Mouse (Mus musculus): ENCODE data around the gene Hccs.
"Not testable (repeated sequence)": the region's sequence is repeated elsewhere in the genome, so short reads cannot be mapped to it uniquely, and the experiment has no call there.

Gene Hccs

DNA sequence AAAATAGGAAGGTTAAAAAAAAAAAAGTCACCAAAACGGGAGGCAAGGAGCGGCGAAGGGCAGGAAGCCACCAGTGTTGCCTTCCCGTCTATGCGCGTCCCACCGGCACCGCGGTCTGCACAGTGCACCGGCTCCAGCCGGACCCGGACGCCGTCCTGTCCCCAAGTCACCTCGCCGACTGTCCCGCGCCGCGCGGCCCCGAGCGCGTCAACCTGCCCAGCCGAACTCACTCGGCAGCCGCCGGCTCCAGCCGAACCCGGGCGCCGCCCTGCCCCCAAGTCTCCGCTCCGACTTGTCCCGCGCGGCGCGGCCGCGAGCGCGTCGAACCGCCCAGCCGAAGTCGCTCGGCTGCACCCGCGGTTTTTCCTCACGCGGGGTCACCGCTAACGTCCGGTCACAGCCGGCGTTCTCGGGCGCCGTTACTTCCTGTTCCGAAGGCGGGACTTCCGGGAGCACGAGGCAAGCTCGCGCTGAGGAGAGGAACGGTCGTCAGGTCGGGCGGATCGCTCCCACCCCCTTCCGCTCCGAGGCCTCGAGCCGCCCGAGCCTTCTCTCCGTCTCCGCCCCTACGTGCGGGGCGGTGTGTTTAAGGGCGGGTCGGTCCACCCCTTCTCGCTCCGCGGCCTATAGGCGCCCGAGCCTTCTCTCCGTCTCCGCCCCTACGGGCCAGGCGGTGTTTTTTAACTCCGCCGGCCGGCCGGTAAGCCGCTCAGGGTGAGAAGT lies at the start of gene Hccs:
Gene Hccs, minus strand, starts transcription at position 428 of the 723 bp plus-strand sequence.
- DNase-seq (ENCODE audit: low spot score in 2 of 2): peak; percentile 78 to 86

DNA sequence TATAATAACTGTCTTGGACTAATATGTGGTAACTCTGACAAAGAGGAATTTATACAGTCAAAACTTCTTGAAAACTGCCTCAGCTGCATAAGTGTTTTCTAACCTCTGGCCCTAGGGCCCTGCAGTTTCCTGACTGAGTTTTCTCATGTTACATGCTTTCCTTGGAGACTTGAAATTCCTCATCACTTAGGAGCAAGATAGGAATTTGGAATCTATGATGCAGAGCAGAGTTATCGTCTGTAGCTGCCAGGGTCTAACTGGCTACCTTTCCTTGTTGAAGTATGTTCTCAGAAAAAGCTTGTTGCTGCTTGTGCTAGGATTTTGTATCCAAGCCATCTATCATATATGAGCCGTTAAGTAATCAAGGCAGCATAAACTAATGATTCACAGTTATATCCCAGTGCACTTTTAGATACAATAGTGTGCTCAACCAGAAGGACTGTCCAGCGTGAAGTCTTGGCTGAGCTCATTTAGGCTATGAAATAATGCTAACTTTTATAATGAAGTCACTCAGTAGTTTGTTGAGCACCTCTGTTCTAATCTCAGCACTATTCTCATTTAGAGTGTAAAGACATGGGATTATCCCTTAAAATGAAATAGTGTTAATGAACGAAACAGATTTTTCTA lies 37.1 kb upstream of the Hccs start:
- DNase-seq (ENCODE audit: low spot score in 2 of 2): no peak

DNA sequence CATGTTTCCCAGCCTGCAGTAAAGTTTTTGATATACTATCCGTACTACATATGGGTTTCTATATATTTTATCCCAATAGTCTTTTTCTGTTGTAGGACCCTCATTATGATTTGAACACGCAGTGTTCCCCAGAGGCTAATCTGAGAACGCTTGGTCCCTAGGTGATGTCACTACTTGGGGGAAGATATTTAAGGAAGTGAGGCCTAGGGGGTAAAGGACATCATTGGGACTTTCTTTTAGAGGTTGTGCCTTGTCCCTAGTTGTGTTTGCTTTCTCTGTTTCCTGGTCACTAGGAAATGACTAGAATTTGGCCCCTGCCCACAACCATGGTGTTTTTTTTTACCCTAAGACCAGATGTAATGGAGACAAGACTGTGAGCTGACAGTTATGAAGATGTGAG lies 18.0 kb upstream of the Hccs start:
- no peak for DNase-seq (ENCODE audit: low spot score in 2 of 2)

DNA sequence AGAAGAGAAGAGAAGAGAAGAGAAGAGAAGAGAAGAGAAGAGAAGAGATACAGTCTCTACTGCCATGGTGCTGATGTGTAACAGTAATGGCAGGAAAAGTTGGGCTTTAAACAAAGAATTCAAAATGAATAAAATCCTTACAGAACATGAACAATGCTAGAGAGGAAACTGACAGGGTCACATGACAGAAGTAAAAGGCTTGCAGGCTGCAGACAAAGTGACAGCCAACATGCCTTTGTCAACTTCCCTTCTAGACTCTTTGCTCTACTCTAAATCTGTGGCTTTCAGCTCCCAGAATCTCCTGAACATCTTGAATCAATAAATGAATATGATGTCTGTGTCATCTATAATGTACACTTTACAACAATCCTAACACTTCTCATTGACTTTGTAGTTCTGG lies 17.4 kb upstream of the Hccs start:
- DNase-seq (ENCODE audit: low spot score in 2 of 2): no peak

DNA sequence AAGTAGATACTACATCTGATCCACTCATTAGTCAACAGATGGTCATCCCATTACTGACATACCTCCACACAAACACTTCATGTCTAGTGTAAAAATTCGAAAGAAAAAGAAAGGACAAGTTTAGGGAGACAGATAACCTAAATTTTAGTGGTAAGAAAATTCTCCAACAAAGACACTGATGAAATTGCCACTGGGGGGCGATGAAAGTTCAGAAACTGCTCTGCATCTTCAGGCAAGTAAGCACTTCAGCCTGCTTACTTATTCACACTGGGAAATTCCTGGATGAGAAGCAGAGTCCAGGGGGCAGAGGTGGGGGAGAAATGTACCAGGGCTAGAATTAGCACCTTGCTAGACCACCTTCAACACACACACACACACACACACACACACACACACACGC lies 12.1 kb upstream of the Hccs start:
- DNase-seq (ENCODE audit: low spot score in 2 of 2): peak; percentile 22 to 58

DNA sequence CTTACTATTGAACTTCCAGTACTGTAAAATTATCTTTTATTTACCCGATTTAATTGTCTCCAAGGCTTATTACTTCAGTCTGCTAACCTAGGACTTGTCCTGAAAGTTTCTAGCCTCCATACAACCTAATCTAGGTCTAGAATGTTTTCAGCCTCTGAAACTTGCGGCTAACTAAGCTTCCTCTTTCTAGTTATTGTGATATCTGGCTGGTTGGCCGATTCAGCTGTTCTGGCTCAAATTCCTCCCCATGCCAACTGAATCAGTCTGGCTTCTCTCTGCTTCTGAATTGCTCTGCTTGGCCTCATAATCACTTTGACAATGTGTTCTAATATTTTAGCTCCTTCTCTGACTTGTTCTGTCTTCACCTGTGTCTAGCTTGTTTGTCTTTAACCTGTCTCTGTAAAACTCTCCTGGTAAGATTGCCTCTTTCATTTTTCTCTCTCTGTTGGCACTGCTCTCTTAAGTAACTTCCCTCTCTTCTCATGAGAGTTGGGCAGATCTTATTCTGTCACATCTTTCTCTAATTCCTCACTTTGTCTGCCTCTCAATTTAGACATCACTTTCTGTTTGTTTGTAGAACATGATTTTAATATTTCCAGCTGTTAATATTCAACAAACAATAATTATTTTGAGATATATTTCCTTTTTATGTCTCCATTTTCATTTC lies 5.9 kb upstream of the Hccs start:
- no peak for DNase-seq (ENCODE audit: low spot score in 2 of 2)

DNA sequence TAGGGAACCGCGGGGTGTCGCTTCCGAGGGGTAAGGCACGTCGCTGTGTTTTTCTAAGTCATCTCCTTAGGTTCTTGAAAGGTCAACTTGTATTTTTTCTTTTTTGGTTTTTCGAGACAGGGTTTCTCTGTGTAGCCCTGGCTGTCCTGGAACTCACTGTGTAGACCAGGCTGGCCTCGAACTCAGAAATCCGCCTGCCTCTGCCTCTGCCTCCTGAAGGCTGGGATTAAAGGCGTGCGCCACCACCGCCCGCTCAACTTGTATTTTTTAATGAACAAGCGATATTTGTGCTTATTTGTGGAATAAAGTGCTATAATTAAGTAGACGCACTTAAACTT lies 465 bp upstream of the Hccs start:
- DNase-seq (ENCODE audit: low spot score in 2 of 2): not testable (repeated sequence)

DNA sequence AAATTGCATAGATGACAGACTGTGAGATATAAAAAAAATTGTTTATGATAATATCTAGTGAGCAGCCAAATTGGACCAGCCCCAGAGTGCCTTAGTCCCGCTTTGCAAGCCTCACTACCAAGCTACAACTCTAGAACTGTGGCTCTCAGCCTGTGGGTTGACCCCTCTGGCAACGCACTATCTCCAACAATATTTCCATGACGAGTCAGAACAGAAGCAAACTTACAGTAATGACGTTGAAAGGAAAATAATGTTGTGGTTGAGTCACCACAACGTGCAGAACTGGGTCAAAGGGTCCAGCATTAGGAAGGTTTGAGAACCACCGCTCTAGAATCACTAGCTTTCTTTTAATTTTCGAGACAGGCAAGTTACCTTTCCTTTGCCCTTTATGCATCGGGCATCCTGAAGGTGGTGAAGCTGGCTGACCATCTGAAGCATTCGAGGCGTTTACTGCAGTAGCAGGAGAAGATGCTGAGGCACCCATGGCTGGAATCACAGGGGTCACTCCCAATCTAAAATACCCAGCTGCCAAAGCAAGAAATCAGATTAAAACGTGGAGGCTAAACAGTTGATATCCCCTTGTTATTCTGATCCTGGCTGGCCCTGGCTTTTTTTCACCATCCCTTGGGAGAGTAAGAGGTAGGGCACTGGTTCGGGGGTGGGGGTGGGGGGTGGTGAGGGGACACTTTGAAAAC lies 959 bp downstream of the Hccs start:
- no peak for DNase-seq (ENCODE audit: low spot score in 2 of 2)

DNA sequence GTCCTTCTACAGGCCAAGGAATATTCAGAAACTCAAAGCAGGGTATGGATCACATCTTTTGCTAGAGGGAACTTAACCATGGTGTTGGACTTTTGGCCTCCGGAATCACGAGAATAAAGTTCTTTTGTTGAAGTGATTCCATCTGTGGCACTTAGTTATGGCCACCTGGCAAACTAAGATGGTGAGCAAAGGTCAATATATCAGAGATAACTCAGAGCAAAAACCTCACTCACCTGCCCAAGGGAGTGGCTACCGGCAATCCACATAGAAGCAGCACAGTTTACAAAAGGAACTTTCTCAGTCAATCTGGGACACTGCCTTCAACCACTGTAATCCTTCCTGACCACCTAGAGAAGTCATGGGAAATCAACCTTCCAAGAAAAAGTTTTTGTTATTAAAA lies 11.6 kb downstream of the Hccs start:
- DNase-seq (ENCODE audit: low spot score in 2 of 2): no peak

DNA sequence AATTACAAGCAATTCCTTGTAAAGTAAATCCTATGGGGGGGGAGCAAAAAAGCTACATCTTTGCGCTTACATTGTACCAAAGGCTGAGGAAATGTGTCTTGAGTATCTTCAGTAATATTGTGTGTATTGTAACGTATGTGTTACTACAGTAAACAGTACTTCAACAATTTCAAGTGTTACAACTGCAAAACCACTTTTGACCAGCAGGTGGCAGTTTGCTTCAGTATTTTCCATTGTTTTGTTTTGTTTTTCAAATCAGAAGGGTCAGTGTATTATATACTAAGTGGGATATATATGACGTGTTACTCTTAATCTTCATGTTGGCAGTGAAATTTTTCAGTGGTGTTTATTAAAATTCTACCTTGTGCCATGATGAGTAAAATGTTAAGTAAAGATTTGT lies 16.2 kb downstream of the Hccs start:
- DNase-seq (ENCODE audit: low spot score in 2 of 2): peak in 1 of 2 experiments; percentile 29

DNA sequence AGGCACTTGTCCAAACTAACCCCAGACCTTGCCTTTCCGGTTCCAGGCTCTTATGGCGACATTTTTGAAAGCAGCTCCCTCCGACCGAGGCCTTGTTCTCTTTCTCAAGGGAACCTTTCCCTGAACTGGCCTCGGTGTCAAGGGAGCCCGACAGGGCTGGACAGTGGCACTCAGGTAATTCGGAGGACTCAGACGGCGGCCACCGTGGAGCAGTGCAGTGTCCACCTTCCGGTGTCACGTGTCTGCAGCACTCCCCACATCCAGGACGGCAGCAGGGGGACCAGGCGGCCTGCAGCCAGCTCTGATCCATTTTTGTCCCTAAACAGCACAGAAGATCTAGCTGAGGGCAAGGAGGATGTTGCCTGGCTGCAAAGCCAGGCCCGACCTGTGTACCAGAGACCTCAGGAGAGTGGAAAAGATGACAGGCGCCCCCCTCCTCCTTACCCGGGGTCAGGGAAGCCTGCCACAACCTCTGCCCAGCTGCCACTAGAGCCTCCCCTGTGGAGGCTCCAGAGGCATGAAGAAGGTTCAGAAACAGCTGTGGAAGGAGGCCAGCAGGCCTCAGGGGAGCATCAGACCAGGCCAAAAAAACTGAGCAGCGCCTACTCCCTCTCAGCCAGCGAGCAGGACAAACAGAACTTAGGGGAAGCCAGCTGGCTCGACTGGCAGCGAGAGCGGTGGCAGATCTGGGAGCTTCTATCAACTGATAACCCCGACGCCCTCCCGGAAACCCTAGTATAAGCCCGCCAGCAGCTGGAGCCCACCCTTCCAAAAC lies 17.7 kb downstream of the Hccs start:
- no peak for DNase-seq (ENCODE audit: low spot score in 2 of 2)

DNA sequence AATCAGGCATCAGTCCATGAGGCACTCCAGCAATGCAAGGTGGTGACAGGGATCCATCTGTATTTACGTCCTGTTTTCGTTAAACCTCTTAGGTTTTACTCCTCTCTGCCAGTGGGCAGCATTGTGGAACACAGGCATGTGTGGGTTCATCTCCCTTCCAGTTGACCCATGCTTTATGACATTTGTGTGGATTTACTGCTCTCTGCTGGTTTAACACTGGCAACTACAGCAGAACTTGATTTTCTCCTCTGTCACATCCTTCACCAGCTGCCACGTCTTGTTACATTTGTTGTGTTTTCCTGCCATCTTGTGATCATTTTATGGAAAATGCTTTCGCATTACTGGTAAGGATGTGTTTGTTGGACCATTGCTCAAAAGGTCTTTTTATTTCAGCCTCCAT lies 20.6 kb downstream of the Hccs start:
- DNase-seq (ENCODE audit: low spot score in 2 of 2): peak in 1 of 2 experiments; percentile 20

DNA sequence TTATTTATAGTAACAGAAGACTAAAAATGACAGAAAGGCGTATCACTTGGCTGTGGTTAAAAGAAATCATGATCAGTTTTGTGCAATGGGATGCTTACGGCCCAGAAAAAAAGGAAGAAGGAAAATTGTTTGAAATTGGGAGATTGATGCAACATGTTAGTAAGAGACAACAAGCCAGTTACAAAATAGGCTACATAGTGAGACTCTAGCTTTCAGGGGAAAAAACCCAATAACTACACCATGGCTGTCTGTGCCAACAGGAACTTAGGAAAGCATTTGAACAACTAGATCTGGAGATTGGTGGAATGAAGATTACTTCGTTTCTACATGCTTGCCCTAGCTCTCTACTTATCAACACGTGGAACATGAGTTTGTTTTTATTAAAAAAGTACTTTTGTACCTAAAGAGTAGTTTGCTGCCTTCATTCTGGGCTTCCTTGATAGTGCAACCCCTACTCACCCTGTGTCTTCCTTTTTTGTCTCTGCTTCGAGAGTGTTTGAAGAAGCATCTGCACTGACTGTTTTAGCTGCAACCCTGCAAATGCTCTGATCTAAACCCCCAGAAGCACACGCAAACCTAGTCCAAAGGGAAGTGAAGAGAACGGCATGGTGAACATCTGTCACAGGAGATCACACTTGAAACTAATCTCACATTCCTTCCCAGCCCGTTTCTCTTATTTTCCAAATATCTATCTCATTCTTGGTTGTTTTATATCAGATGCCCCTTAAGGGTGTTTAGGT lies 56.6 kb downstream of the Hccs start:
- no peak for DNase-seq (ENCODE audit: low spot score in 2 of 2)

DNA sequence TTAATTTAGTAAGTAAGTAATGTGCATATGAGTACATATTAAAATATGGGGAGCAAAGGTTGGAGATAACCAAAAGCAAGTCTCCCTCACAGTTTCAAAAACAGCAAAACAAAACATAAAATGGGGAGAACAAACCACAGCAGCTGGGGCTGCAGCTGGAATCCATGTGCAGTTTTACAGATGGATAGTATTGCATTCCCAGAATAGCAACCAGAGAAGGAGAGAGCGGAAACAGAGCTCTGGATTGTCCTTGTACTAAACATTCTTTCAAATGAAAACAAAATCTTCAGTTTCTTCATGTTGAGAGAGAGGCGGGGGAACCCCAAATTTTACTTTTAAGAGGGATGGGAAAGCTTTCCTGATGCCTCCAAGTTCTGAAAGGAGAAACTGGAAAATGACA lies 58.0 kb downstream of the Hccs start:
- no peak for DNase-seq (ENCODE audit: low spot score in 2 of 2)

DNA sequence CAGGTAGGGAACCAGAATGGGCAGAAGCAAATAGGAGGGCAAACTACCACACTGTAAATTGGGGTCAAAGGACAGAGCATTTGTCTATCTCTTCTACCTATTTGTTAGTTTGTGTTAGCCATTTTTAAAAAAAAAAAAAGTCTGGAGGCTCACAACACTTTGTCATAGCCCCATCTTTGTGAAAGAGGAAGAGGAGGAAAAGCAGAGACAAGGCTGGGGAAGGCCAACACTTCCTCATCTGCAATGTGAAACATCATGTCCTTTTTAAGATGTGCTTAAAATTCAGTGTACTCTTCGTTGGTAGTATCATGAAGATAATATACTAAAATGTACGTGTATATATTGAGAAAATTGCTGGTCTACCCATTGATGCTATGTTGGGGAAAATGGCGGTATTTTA lies 59.1 kb downstream of the Hccs start:
- no peak for DNase-seq (ENCODE audit: low spot score in 2 of 2)

DNA sequence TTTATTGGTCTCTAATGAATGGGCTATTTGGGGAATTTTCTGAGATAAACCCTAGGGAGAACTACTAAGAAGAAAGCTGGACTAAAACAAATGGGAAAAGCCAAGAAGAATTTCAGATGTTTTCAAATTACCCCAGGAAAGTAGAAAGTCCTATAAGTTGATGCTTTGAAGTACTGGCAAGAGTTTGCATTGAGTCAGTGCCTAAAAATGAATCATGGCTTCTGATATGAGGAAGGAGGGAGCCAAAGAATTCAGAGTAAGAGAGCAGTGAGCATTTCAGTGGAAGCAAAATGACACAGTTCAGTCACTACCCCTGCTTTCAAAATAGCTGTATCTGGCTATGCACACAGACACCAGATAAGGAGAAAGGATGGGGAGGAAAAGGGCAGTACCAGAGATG lies 63.4 kb downstream of the Hccs start:
- DNase-seq (ENCODE audit: low spot score in 2 of 2): no peak

DNA sequence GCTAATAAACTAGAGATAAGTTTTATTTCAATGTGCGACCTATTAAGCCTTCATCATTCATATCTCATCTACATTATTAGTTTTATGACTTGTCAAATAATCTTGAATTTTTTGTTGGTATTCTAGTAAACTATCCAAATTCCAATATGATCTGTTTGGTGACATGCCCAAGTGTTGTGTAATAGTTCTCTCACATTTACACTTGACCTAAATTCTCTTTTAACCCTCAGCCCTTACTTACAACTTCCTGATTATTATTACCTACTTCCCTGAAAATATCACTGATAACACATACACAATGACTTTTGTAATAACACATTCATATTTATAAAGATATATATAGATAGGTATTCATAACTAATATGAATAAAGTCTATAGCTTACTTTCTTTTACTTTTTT lies 64.3 kb downstream of the Hccs start:
- no peak for DNase-seq (ENCODE audit: low spot score in 2 of 2)

DNA sequence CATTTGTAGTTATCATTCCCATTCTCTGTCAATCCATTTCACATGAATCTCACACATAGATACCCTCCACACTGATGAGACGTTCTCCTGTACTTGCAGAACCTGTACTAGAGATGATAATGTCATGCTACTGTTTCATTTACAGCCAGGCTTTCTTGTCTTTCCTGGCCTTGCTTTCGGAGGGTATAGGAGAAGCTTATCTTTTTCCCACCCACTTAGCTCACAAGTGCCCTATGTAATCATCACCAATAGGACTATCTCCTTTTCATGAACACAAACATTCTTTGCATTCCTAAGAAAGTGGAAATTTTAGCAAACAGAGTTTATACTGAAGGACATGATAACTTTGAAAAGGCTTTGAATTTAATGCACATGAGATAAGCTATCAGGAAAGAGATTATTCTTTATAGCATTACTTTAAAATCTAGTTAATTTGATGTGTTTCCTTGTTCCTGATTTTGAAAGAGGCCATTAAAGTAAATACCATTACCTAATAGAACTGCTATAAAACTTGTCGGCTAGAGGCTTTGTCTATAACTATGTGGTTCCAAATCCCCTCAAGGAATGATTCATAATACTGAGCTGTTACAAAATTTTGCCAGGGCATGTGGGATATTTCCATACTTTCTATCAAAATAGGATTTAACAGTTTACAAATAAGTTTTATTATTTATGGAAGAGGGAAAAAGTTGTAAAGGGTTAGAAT lies 97.7 kb downstream of the Hccs start:
- no peak for DNase-seq (ENCODE audit: low spot score in 2 of 2)

DNA sequence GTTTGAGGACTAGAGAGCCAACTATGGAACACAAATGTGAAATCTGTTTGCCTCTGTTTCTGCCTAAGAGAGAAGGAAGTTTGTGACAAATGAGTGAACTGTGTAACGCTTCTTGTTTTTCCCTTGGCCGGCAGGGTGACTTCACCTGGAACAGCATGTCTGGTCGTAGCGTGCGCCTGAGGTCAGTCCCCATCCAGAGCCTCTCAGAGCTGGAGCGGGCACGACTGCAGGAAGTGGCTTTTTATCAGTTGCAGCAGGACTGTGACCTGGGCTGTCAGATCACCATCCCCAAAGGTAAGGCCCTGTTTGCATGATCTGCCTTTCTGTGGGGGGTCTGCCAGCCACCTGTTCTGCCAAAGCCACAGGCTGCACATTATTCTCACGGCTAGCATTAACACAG lies 100.1 kb downstream of the Hccs start:
- DNase-seq (ENCODE audit: low spot score in 2 of 2): no peak

DNA sequence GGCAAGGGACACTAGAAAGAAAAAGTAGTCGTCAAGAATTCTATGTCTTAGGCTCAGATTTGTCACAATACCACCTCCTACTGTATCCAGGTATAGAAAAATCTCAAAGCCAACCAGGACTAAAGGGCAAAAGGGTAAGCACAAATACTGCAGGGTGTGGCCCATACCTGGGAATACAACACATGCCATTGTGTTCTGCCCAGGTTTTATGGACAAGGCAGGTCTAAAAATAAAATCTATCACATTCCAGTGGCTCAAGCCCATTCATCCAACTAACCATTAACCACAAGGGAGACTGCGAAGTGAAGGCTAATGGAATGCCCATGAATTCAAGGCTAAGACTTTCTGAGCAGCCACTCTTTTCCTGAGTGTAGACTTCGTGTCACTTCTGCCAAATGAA lies 110.2 kb downstream of the Hccs start:
- no peak for DNase-seq (ENCODE audit: low spot score in 2 of 2)

Data from frontal cortex, postnatal 36 days (tissue).